Mouse (Mus musculus) c-Kit-negative CD71-positive TER-119-positive erythroid progenitor cells, embryonic 14.5 days (primary cell): ENCODE results near the gene Nxn.
A peak's percentile ranks its signal among the peaks of the same experiment; 100 is the strongest.

Experiments used
- DNase-seq: peaks from one replicate; pipeline ENCODE4 v3.0.0-alpha.2; 2013; ENCODE audit warnings: low read depth, low spot score

Nxn gene

DNA sequence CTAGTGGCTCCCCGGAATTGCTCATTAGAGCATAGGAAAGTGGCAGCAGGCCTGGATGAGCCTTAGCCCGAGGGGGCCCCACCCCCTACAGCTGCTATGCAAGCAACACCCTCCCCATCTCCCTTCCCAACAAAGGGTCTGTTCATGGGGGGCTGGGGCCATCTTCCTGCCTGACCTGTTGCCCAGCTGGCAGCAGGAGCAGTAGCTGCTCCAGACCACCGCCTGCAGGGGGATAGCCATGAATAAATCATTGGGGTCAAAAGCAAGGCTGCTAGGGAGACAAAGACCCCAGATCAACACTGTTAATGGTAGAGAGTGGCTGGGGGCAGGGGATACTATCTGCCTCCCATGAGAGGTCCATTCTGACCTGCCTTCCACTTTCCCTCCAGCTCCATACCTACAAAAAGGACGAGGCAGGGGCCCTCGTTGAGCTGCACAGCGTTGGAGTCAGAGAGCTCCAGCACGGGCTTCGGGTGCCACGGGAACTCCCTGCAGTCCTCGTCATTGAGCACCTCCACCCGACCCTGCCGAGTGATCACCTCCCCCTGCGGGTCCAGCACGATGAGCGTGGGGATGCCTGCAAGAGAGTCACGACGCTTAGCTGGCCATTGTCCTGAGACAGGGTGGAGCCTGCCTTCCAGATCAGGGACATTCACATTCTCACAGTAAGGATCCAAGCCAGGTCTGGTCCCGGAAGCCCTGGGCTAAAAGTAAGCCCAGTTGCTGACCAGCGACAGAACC lies 136.2 kb downstream of the Nxn start:
- no peak for DNase-seq

DNA sequence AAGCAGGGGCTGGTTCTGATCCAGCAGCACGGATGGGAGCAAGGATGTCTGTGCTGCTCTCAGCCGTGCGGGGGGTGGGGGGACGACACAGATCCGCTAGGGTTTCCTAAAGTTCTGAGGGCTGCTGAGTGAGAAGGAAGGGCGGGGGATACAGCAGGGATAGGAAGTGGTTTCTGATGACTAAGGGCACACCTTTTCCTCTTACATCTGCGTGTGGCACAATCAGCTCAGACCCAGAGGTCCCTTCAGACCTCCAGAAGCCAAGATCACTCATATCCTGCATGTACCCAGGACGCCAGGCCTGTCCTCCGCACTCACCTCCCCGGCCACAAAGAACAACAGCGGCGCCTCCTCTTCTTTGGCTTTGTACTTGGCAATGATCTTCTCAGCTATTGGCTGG lies 137.7 kb downstream of the Nxn start:
- DNase-seq = no peak

DNA sequence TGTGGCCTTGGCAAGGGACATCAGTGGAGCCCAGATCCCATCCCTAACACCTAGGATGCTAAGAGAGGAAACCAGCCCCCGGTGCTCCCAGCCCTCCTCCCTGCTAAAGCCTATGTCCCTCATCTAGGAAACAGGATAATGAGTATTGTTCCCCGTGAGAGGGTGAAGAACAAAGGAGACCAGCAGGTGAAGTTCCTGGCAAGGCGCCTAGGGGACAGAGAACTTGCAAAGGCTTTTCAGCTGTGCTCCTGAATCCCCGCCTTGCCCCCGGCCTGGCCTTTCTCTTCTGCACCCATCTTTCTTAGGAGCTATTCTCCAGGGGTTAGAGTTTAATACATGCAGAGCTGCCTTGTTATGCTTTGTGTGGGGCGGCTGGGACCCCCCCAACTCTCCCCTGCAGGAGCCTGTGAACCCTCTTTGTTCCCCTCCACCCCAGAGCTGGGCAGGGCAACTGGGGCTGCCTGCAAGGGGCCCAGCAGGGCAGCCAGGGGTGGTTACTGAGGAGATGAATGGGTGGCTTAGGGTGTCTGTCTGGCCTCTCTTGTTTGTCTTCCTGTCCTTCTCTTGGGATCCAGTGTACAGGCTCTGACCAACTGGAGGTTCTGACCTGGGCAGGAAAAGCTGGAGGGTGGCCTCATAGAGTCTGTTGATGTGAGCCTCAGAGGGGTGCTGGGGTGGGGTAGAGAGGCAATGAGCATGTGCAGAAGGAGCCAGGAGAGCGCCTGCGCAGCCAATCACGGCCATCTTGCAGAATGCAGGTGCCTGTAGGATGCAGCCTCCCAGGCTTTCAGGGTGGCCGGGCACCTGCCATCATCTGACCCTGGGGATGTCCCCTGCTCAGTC lies 138.5 kb downstream of the Nxn start:
- no peak for DNase-seq

DNA sequence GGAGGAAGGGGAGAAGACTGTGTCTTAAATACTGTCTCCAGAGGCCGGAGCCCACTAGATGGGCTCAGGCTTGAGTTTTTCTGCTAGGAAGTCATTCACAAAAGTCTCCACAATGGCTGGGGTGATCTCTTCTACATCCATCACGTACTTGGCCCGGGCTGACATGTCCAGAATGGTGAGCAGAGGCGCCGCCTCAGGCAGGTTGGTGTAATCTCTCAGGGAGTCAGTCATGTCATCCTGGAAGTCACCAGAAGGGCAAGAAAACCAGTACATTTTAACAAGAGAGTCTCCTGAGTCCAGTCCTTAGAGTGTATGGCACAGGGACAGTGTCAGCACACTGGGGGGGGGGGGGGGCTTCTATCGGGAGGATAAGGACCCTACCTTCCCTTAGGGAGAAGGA lies 140.4 kb downstream of the Nxn start:
- DNase-seq = no peak

DNA sequence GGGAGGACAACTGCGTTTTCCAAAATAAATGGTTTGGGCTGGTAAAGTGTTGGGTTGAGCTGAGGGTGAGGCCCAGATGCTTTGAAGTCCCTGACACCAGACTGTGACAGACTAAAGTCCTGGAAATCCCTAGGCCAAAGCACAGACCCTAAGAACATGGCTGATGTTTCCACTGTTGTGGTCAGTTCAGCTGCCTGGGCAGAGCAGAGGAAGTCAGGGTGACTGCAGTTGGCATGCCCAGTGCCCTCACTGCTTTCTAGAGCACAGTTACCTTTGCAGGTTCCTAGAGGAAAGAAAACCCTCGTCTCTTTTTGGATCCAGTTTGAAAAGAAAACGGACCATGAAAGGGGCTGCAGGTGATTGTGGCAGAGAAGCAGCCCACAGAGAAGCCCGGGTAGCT lies 141.6 kb downstream of the Nxn start:
- no peak for DNase-seq

DNA sequence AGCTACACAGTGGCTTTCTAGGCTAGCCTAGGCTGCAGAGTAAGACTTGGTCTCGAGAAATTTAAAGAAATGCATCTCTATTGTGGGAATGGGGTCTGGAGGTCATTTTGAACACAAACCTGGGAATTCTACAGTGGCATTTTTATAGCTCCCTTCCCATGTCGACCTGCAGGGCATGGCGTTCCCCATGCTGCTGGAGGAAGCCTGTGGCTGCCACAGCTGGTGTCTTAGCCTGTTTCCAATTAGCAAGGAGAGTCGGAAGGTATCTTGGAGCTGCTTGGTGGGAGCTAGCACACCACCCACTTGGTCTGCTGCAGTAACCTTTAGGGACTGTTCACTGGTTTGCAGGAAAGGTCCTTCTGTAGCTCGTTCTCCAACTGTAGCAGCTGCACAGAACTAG lies 142.8 kb downstream of the Nxn start:
- no peak for DNase-seq

DNA sequence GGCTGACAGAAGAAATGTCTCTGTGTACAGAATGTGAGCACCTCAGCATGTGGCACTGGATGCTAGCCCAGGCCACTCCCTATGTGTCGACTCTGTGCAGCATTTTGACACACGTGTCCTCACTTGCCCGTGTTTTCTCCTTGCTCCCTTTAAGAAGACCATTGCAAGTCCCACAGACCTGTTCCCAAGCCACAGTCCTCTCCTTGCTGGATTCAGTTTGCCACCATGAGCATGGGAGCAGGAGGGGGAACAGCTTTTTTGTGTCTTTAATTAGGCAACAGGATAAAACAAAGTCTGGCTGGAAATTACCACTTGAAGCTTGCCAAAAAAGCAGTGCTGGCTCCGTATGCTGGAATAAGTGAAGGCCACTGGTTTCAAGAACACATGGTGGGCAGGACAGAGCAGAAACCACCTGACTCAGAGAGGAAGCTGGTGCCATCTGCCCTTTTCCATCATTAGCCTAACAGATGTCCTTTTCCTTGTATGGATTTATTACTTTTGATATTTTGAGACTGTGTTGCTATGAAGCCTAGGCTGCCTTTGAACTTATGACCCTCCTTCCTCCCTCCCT lies 143.4 kb downstream of the Nxn start:
- DNase-seq = no peak

DNA sequence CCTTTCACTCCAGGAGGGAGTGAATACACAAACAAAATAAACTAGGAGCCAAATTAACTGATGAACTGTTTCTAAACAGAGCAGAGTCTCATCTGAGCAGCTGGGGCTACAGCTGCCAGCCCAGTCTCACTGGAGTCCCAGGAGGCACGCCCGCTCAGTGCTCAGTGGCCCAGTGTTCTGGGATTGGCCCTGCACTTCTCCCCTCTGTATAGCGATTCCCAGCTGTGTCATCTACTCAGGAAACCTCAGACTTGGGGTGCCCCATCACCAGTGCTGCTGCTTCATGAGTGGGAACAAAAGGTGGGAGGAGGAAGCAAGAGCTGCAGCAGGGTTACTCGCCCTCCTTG lies 145.0 kb downstream of the Nxn start:
- DNase-seq = no peak

DNA sequence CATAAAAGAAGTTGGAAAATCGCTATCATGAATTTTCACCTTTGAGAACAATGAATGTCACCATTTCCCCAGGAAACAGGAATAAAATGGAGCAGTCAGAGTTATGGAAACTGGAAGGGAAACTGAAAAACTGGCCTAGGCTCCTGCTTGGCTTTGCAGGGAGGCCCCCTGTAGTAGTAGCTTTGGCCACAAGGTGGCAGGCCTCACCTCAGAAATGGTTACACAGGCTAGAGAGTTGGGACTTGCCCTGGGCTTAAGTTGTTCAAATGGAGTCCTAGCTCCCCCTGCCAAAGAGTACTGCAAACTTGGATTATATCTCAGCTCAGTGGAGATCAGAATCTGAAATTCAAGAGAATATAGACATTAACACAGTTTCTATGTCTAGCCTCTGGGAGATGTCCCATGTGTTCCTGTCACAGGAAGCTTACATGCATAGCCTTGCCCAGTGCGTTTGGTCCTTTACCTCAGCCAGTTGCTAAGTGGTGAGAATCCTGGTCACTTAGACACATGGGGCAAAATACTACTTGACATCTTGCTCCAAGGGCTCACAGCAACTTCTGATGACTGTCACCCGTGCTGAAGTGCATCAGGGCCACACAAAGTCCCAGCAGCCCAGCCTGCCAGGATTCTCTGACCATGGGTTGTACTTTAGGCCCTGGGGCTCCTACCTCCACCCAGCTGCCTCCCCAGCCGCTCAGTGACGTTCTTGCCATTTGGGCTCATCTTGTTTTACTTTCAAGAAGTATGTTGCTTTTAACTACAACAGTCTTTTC lies 145.6 kb downstream of the Nxn start:
- no peak for DNase-seq

DNA sequence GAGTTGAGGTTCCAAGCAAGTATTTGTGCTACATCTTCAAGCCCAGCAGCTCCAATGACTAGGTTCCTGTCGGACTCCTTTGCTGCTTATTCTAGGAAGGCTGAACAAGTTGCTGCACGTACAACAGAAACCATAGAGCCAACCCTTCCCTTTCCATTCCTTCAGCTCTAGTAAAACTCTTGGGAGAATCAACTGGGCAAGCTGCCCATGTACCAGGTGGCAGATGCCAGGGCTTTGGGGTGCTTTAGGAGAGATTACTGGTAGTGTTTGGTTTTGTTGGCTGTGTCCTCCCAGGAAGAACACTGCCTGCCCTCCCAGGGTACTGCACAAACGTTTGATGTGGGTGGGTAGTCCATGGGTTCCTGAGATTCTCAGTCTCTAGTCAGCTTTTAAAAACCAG lies 146.9 kb downstream of the Nxn start:
- no peak for DNase-seq

DNA sequence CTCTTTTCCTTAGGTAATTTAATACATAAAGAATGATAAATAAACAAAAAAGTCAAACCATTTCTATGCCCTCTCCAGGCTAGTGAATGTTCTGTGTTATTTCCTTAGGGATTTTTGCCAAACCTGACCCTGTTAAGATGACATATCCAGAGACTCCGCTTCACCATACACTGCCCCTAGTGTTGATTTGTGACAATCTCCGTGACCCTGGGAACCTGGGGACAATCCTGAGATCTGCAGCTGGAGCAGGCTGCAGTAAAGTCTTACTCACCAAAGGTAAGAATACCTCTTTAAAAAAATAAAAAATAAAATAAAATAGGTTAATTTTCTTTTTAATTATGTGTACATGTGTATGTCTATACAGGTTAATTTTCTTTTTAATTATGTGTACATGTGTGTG lies 151.7 kb downstream of the Nxn start:
- no peak for DNase-seq

DNA sequence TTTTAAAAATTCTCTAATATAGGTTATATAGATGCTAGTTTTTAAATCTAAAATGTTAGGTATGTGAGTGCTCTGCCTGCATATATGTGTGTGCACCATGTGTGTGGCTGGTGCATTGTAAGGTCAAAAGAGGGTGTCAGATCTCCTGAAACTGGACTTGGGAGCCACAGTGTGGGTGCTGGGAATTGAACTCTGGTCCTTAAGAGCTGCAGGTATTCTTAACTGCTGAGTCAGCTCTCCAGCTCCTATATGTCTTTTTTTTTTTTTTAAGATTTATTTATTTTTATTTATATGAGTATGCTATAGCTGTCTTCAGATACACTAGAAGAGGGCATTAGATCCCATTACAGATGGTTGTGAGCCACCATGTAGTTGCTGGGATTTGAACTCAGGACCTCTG lies 152.5 kb downstream of the Nxn start:
- no peak for DNase-seq

DNA sequence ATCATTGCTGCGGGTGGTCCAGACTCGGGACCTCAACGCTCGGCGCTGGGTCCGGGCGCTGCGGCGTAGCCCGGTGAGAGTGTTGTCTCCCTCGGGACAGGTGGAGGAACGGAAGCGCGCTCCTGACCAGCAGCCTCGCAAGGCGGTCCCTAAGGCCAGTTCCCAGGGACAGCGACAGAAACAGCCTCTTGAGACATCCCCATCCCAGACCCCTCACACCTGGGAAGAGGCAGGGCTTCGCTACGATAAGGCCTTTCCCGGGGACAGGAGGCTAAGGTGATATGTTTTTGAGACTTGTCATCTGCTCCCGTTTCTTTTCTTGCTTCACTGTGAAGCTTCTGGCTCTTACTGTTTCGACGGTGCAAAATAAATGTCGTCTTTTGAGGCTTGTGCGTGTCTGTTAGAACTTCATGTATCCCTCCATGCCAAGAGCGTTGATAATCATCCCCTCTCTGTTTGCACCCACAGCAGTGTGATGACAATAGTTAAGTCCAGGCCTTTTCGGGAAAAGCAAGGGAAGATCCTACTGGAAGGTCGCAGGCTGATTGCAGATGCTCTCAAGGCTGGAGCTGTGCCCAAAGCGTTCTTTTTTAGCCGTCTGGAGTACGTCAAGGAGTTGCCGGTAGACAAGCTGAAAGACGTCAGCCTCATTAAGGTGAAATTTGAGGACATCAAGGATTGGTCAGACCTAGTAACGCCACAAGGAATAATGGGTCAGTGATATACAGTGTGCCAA lies 155.0 kb downstream of the Nxn start:
- DNase-seq = no peak

DNA sequence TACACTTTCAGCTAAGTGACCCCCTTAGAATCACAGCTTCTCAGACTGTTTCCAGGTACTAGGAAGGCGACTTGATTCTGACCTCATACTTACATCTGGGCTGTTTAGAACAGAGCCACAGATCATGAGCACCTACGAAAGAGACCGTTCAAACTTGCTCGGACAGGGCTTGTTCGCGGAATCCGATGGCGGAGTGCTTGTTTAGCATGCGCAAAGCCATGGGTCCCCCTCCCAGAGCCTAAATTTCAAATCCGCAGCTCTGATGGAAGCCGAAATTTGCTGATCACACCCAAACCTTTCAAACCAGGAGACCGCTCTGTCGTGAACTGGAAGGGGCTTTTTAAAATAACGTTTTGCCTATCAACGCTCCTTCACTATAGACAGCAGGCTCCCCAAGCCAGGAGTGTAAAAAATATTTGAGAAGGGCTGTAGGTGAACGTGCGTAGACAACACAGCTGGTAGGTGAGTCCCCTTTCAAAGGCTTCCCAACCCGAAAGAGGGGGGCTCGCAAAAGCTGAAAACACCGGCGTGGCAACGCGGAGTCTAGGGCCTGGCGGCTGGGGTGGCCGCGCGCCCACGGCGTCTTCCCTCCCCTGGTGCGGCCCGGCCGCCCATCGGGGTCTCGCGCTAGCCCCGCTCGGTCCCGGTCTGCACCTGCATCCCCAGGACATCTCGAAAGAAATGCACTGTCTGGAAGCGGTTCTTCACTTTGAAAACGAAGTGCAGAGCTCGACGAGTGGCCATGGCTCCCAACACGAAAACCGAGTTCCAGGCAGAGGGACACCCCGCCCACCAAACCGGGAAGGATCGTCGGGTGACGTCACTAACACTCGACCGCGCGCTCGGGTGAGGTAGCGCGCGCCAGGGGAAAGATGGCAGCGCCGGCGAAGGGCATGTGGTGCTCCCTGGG lies 155.8 kb downstream of the Nxn start, which contains the start of the genes Mrm3 and Glod4:
Mrm3 (plus strand) TSS at position 815 of the 910 bp plus-strand sequence.
Glod4 (minus strand) TSS at position 825 of the 910 bp plus-strand sequence.
- peak; percentile 75 for DNase-seq

DNA sequence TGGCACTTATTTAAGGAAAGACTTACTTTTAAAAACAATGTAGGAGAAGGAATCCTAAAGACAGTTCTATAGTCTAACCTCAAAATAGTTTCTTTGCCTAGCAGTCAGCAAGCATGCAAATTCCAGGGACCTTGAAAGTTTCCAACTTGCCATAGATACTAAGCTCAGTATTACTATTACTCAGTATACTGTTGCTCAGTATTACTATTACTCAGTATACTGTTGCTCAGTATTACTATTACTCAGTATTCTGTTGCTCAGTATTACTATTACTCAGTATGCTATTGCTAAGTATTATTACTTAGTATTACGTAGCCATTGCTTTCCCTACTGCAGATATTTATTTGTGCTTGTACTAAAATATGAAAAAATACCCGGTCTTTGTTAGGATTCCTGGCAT lies 159.2 kb downstream of the Nxn start:
- no peak for DNase-seq

DNA sequence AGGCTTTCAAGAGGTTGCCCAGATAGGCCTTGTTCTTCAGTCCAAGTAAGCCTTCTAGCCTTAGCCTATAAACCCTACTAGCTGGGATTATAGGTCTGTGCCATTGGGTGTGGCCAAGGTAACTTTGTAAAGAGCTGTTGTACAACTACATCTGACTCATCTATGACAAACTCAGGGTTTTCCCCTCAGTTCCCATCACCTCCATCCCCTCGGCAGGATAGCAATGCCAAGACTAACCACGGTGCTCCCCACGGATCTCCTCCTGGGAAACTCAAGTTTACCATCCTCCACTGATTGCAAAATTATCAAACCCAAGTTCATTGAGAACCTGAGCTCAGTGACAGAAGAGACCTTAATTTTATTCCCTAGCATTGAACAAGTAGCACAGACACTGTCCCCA lies 162.8 kb downstream of the Nxn start:
- no peak for DNase-seq

DNA sequence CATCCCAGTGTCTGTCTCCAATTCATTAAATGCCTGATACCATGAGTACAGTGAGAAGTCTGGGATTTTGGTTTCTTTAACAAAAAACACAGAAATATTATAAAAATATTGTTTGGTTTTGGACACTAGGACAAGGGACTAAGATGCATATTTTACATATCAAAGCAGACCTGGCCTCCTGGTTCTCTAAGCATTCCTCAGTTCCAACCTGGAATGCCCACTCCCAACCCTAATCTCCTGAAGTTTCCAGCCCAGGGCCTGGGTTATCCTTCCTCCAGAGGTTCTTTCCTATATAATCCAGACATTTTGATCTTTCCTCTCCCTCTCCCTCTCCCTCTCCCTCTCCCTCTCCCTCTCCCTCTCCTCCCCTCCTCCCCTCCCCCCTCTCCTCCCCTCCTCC lies 173.9 kb downstream of the Nxn start:
- DNase-seq = no peak

DNA sequence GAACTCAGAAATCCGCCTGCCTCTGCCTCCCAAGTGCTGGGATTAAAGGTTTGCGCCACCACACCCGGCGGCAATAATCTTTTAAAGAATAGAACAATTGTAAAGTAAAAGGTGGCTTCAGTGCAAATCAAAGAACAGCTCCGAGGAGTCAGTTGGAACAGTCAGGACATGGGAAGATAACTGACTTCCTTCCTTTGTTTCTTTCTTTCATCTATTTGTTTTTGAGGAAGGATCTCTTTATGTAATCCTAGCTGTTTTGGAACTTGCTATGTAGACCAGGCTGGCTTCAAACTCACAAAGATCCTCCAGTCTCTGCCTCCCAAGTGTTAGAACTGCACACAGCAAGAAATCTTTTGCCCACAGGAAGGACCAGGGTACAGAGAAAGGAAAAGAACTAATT lies 174.3 kb downstream of the Nxn start:
- DNase-seq = no peak

DNA sequence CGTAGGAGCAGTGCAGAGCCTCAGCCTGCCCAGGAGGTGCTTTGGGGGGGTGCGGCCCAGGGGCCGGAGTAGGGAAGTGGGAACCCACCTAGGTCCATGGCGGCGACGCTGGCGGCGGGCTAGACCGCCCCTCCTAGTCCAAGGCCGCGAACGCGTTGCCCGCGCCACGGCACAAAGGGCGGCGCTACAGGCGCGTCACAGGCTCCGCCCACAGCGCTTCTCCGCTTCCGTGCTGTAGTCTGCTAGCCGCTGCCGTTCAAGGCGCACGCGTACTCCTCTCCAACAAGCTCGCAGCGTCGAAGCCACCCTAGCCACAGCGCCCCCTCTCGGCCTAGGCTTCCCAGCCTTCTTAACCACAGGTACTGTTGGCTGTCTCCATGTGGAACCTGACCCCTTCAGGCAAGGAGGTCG lies 181.5 kb downstream of the Nxn start, which contains the start of the genes Dbil5 and Gemin4:
Dbil5 (plus strand) TSS at position 219 of the 411 bp plus-strand sequence.
Gemin4 (minus strand) TSS at position 275 of the 411 bp plus-strand sequence.
- DNase-seq = peak; percentile 88
